Mouse (Mus musculus) Patski (cell line): ENCODE measurements around the gene Frs2. TPM values are rescaled to one million over a fixed set of nuclear protein-coding genes. Genes with fewer than 3 reads are reported as not detected.
A peak's percentile ranks its signal among the peaks of the same experiment; 100 is the strongest.

Experiments
- ATAC-seq: fragments of 100-300 bp; one replicate; pipeline ENCODE4 v1.8.0; 2021
- CTCF ChIA-PET: fragments of 350-600 bp; sonication (Branson Sonifier 250); formaldehyde crosslinking; loops from one replicate; lab custom pipeline; 2022; ENCODE audit warnings: inconsistent platforms; lab: Charles Lee
- POLR2A ChIA-PET: fragments of 350-600 bp; sonication (Branson Sonifier 250); formaldehyde crosslinking; loops from one replicate; lab custom pipeline; 2022; ENCODE audit warnings: antibody characterized with exemption, inconsistent platforms; lab: Charles Lee
- DNase-seq: peaks from one replicate; pipeline ENCODE4 v3.0.0-alpha.2; 2011; ENCODE audit warnings: low read depth, low spot score
- H3K27me3 ChIP-seq: fragments of 371-371 bp; one replicate; pipeline ENCODE4 v1.5.1; 2021
- CTCF ChIP-seq: fragments of 100-300 bp; IDR thresholded peaks from one replicate; pipeline ENCODE4 v1.5.1; 2021
- in situ Hi-C: fragments of 300-500 bp; cut with MboI; formaldehyde crosslinking; loops from 3 replicates; pipeline ENCODE4 v1.11.1; 2018; ENCODE audit warnings: low pct_unique_long_range_greater_than_20kb, mixed read lengths
- polyA plus RNA-seq: library from polyadenylated mRNA; unstranded; gene quantifications from one replicate; pipeline ENCODE4 v1.2.3, GENCODE M21; 2021

Gene Frs2
- polyA plus RNA-seq, 1 experiment from 2014 or later = 16.4 TPM

GRCm38 (mm10) chr10:117021020-117021754, 127.1 kb downstream of the Frs2 start:
- H3K27me3 ChIP-seq = no peaks in the 10 kb centered on the region
- ATAC-seq (peak; percentile 82), DNase-seq (peak; percentile 53)
- CTCF ChIA-PET = no interaction called here
- in situ Hi-C loops = no loop called here
- TF ChIP-seq CTCF = no peak
- POLR2A ChIA-PET = interaction anchor here (0.5 to 1.1 kb wide), 2 partner anchors 8 to 60 kb away, joined by 3 to 6 read pairs; no protein-coding TSS in a partner anchor

Other genes starting within 250 kb of the Frs2 start
- gene Rab3ip, start 197.8 kb downstream of the Frs2 start, polyA plus RNA-seq = 198 TPM
- not detected for gene Gm10271, start 175.9 kb downstream of the Frs2 start, polyA plus RNA-seq
- gene Best3, start 162.2 kb downstream of the Frs2 start, polyA plus RNA-seq = not detected
- not detected for gene Lrrc10, start 103.2 kb downstream of the Frs2 start, polyA plus RNA-seq
- gene Cct2, start 84.7 kb downstream of the Frs2 start, polyA plus RNA-seq = 386 TPM
- 44.0 TPM for gene Yeats4, start 76.0 kb upstream of the Frs2 start, polyA plus RNA-seq
- 0.12 TPM for gene 9530003J23Rik, start 90.2 kb upstream of the Frs2 start, polyA plus RNA-seq
- gene Lyz2, start 133.8 kb upstream of the Frs2 start, polyA plus RNA-seq = 0.09 TPM
- 0.06 TPM for gene Lyz1, start 144.3 kb upstream of the Frs2 start, polyA plus RNA-seq
- gene Cpsf6, start 231.5 kb upstream of the Frs2 start, polyA plus RNA-seq = 75.0 TPM